Mouse (Mus musculus) heart, embryonic 10.5 days (tissue): ENCODE measurements around the gene Trdmt1. TPM values are rescaled to one million over a fixed set of nuclear protein-coding genes. Genes with fewer than 3 reads are reported as not detected.

Source experiments
- DNase-seq: peaks from one replicate; pipeline ENCODE4 v3.0.0-alpha.2; 2017; ENCODE audit warnings: low spot score
- H3K27ac ChIP-seq: fragments of 300-500 bp; sonication (generic); 2 replicates; pipeline ENCODE4 v1.5.1; 2016; ENCODE audit warnings: mild to moderate bottlenecking
- H3K27me3 ChIP-seq: fragments of 300-500 bp; sonication (generic); 2 replicates; pipeline ENCODE4 v1.6.1; 2016; ENCODE audit warnings: mild to moderate bottlenecking; ENCODE audit not compliant: poor library complexity, insufficient read depth, severe bottlenecking
- H3K36me3 ChIP-seq: fragments of 300-500 bp; sonication (generic); 2 replicates; pipeline ENCODE4 v1.6.1; 2016; ENCODE audit warnings: mild to moderate bottlenecking, moderate library complexity
- H3K4me1 ChIP-seq: fragments of 300-500 bp; sonication (generic); 2 replicates; pipeline ENCODE4 v1.6.1; 2016; ENCODE audit warnings: mild to moderate bottlenecking
- H3K4me3 ChIP-seq: fragments of 300-500 bp; sonication (generic); 2 replicates; pipeline ENCODE4 v1.5.1; 2016; ENCODE audit warnings: mild to moderate bottlenecking, moderate library complexity
- H3K9me3 ChIP-seq: fragments of 300-500 bp; sonication (generic); 2 replicates; pipeline ENCODE4 v1.6.1; 2016; ENCODE audit warnings: mild to moderate bottlenecking, moderate library complexity
- WGBS: fragments of 180-500 bp; shearing (Covaris S2); methylation state at CpG from one replicate; pipeline ENCODE4 v1.1.7; 2016; 5-methylcytosine and 5-hydroxymethylcytosine counted together
- polyA plus RNA-seq: library from polyadenylated mRNA; unstranded; fragments of >200 nt; fragmentation: Nextera tagmentation; extraction: Ambion mirVana; gene quantifications from 2 replicates; pipeline ENCODE4 v1.2.1, GENCODE M21; 2016

The Trdmt1 gene
- polyA plus RNA-seq, 1 experiment from 2014 or later: 10.4 TPM

DNA sequence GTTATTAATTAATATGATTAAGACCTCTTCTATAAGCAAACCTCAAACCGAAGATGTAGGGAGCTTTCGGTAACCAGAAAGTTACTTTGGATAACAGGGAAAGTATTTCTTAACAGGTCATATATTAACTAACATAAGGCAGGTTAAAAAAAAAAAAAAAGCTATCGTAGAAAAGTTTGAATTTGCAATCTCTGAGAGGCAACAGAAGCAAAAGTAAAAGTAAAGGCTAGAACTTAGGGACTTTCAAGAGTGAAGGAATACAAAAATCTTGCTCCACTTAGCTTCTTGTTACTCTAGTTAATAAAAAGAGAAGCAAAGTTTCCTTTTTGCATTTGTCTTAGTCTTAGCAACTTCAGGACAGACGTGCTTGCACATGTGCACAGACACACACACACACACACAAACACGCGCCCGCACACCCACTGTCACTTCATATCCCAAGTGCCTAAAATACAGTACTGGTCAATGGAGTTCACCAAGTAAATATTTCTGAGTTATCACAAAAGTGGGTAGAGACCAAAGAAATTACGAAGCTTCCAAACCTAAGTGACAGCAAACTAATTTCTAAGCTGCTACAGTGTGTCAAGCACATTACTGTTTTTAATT is 846 bp downstream of the Trdmt1 start:
- WGBS: 71% methylated on average over 8 of the region's 8 CpGs
- Histone ChIP-seq H3K27ac (peak overlapping the region; percentile 96), H3K4me1 (peaks cover 6% of the 10 kb centered on the region), H3K9me3 (no peaks in the 10 kb centered on the region), H3K4me3 (peak overlapping the region; percentile 71), H3K36me3 (no peaks in the 10 kb centered on the region), H3K27me3 (no peaks in the 10 kb centered on the region)
- no peak for DNase-seq

DNA sequence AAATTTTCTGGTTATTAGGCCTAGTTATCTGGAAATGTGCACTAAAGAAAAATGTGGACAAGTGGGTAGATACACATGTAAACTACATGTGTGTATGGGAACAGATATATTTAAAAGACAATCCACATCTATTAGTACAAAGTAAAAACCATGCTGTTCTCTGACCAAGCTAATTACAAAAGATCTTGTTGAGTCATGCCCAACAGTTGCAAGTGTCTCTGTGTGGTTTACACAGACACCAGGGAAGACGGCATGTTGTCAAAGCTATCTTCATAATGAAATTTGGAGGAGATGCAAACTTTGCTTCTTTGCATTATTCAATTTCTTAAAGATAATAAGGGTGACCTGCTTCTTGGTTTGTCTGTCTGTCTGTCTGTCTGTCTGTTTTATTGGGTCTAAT is 4.6 kb downstream of the Trdmt1 start:
- Histone ChIP-seq H3K4me3 (no peak overlapping the region), H3K27ac (no peak overlapping the region), H3K27me3 (no peaks in the 10 kb centered on the region), H3K9me3 (no peaks in the 10 kb centered on the region), H3K36me3 (no peaks in the 10 kb centered on the region), H3K4me1 (peaks cover 10% of the 10 kb centered on the region)
- DNase-seq: no peak
- WGBS: 97% methylated on average over 1 of the region's 1 CpGs

DNA sequence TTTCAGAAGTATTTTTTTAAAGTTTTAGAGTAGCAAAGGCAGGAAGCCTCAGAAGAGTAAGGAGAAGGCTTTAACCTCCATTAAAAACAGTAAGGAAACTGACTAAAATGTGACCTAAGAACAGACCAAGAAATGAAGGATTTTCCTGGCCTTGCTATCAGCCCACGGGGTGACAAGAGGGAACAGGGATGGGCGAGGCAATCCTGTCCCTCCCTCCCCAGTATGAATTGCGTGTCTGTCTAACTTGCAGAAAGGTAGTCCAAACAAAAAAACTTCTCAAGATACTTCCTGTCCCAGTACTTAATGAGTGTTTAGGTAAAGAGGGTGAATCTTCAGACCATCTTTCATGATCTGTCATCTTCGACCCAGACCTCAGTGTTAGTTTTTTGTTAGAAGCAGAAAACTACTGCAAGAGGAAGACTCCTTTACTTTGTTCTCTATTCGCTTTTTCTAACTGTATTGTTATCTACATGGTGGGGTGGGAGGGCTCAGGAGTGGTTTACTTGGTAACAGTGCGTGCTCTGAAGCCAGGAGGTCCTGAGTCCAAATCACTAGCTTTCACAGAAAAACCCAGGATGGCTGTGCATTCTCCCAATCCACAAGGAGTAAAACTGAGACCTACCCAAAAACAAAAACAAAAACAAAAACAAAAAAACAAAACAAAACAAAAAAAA is 5.6 kb downstream of the Trdmt1 start:
- 57% methylated on average over 6 of the region's 6 CpGs for WGBS
- no peak overlapping the region for H3K4me3 ChIP-seq
- H3K27ac ChIP-seq: no peak overlapping the region
- no peaks in the 10 kb centered on the region for H3K36me3 ChIP-seq
- no peaks in the 10 kb centered on the region for H3K9me3 ChIP-seq
- H3K27me3 ChIP-seq: no peaks in the 10 kb centered on the region
- H3K4me1 ChIP-seq: peaks cover 7% of the 10 kb centered on the region
- DNase-seq: no peak

DNA sequence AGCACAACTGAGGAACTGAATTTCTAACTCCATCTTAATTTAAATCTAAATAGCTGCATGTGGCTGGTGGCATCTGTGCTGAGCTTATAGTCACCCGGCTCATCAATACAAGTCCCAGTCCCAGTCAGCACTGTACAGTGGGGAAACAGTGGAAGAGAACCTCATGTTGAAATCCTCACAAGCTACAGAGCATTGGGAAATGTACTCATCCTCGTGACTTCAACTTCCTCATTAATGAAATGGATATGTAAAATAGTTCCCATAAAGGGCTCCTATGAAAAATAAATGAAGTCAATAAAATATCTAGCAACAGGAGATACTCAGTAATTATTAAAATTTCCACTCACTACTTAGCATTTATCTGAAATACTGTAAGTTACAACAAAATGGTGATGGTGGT is 6.2 kb downstream of the Trdmt1 start:
- Histone ChIP-seq H3K27me3 (no peaks in the 10 kb centered on the region), H3K4me3 (no peak overlapping the region), H3K9me3 (no peaks in the 10 kb centered on the region), H3K4me1 (0 out of 2 replicates have a peak, but pooled peaks cover 4% of the 10 kb centered on the region), H3K27ac (no peak overlapping the region), H3K36me3 (no peaks in the 10 kb centered on the region)
- 80% methylated on average over 2 of the region's 2 CpGs for WGBS
- no peak for DNase-seq

DNA sequence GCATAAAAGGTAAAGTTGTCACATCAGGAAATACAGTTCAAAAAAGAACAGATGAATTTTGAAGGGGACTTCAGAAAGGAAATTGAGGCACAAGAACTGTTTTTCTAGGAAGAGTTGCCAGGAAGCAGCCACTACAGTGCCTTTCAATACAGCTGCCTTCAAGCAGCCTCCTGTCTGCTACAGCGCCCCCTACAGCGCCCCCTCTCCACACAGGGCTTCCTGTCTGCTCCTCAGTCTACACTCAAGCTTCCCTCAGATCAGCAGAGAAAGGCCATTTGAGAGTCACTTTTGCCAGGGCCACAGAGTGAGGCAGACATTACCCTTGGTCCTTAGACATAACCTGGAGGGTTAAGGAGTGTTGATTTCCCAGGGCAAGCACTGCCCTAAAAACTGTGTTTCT is 6.7 kb downstream of the Trdmt1 start:
- H3K36me3 ChIP-seq: no peaks in the 10 kb centered on the region
- DNase-seq: no peak
- H3K27ac ChIP-seq: no peak overlapping the region
- WGBS: 22% methylated on average over 2 of the region's 2 CpGs
- no peaks in the 10 kb centered on the region for H3K27me3 ChIP-seq
- no peak overlapping the region for H3K4me3 ChIP-seq
- 0 out of 2 replicates have a peak, but pooled peaks cover 4% of the 10 kb centered on the region for H3K4me1 ChIP-seq
- no peaks in the 10 kb centered on the region for H3K9me3 ChIP-seq

DNA sequence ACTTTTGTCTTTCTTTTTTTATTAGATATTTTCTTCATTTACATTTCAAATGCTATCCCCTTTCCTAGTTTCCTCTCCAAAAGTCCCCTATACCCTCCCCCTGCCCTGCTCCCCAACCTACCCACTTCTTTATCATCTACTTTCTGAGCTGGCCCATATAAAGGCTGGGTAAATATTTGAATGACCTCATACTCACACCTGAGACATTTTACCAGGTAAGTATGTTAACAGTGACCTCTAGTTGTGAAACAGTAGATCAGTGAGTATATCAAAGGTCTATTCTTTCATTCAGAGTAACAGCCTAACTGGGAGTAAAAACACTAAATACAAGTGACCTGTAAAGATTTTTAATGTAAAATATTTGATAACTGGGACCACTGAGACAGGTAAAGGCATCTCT is 7.7 kb downstream of the Trdmt1 start:
- Histone ChIP-seq H3K27me3 (no peaks in the 10 kb centered on the region), H3K4me1 (0 out of 2 replicates have a peak, but pooled peaks cover 4% of the 10 kb centered on the region), H3K36me3 (no peaks in the 10 kb centered on the region), H3K4me3 (no peak overlapping the region), H3K9me3 (no peaks in the 10 kb centered on the region), H3K27ac (no peak overlapping the region)
- no peak for DNase-seq

DNA sequence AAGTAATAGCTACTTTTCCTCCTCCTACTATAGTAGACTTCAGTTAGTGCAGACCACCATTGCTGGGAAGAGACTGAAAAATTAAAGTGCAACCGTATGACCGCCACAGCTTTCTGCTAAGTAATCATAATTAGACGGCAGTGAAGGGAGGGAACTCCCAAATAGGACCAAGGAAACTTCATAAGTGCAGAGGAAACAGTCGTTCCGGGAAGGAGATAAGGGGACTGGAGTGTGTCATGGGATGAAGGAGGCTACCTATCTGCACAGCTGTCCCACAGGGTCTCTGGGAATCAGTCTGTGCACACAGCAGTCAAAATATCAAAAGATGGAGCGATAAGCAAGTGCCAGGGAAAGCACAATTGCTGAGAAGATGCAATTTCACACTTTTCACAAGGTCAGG is 13.8 kb downstream of the Trdmt1 start:
- H3K27ac ChIP-seq: no peak overlapping the region
- no peaks in the 10 kb centered on the region for H3K9me3 ChIP-seq
- DNase-seq: no peak
- H3K36me3 ChIP-seq: no peaks in the 10 kb centered on the region
- 63% methylated on average over 6 of the region's 6 CpGs for WGBS
- H3K27me3 ChIP-seq: no peaks in the 10 kb centered on the region
- no peak overlapping the region for H3K4me3 ChIP-seq
- H3K4me1 ChIP-seq: peaks cover 5% of the 10 kb centered on the region; the same call in 1 of the 2 replicates

DNA sequence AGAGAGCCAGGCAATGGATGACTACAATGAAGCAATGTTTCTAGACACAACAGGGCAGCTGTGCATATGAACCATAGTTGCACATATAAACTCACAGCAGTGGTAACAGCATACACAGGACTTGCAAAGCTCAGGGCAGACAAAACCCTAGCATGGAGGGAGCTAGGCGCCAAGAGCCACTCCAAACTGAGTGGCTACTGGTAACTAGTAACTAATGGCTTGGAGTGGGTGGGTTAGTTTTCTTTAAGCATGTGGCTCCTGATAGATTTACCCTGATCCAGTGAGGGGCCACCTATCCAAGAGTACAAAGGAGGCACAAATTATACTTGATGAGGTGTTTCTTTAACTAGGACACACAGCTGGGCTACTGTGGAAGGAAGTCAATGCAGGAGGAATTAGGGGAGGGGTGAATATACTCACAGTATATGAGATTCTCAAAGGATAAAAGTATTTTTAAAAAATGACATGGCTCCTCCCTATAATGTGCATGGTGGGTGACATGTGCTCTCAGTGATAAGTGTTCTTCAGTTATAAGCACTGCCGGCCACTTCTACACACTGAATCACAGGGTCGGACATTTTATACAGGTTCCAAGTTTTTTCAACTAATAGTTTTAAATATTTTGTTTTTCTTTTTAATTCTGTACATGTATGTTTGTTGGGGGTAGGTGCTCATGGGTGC is 15.1 kb downstream of the Trdmt1 start:
- Histone ChIP-seq H3K27me3 (no peaks in the 10 kb centered on the region), H3K36me3 (no peaks in the 10 kb centered on the region), H3K4me1 (peaks cover 5% of the 10 kb centered on the region; the same call in 1 of the 2 replicates), H3K27ac (no peak overlapping the region), H3K4me3 (no peak overlapping the region), H3K9me3 (no peaks in the 10 kb centered on the region)
- 92% methylated on average over 3 of the region's 3 CpGs for WGBS
- DNase-seq: no peak

DNA sequence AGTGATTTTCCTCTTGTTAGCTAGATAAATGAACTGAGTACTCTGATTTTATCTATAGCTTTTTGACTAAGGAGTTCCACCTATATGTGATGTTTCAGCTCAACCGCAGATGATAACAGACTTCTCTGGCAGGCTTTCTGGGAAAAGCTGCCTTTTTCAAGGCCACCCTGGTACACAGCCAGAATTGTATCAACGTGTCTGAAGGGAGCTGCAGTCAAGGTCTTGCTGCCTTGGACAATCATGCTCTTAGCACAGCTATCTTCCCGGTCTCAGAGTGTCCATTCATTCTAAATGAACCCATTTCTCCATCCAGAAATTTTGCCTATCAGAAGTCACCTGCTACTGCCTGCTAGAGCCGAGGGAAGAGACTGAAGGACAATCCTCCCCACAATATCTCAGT is 16.9 kb downstream of the Trdmt1 start:
- Histone ChIP-seq H3K27me3 (no peaks in the 10 kb centered on the region), H3K4me3 (no peak overlapping the region), H3K36me3 (no peaks in the 10 kb centered on the region), H3K9me3 (no peaks in the 10 kb centered on the region), H3K4me1 (peaks cover 12% of the 10 kb centered on the region; the same call in 1 of the 2 replicates), H3K27ac (0 out of 2 replicates have a peak overlapping the region, but pooled peaks have one; percentile 29)
- 69% methylated on average over 4 of the region's 4 CpGs for WGBS
- DNase-seq: no peak

DNA sequence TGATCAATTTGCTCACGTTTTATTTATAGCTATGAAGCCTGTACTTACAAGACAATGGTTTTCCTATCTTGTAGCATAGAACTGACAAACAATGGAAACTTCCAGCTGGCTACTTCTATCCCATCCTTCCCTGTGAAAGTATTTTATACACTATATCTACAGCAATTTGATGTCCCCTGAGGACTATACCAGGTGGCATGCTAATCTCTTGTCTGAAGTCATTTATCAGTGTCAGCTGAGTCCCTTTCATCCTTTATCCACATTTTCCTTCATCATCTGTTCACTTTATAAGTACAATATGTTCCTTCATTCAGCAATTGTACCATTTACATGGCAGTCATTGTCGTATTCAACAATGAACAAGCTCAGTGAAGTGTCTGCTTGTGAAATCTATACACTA is 17.3 kb downstream of the Trdmt1 start:
- Histone ChIP-seq H3K27ac (no peak overlapping the region), H3K27me3 (no peaks in the 10 kb centered on the region)

DNA sequence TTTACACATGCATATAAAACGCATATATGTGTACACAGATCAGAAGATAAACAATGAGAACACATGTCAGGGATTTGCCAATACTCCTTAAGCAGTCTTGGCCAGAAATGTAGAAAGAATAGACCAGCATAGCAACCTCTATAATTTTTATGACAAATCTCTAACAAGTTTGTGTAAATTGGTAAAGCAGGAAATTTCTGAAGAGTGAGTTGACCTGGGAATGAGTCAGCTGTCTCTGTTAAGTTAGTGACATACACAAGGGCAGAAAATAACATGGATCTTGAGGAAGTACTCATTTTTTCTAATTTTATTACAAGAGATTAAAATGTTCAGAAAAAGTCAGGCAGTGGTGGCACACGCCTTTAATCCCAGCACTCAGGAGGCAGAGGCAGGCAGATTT is 18.3 kb downstream of the Trdmt1 start:
- DNase-seq: no peak
- 83% methylated on average over 2 of the region's 2 CpGs for WGBS
- H3K27ac ChIP-seq: no peak overlapping the region
- no peaks in the 10 kb centered on the region for H3K27me3 ChIP-seq
- no peaks in the 10 kb centered on the region for H3K36me3 ChIP-seq
- H3K9me3 ChIP-seq: no peaks in the 10 kb centered on the region
- no peak overlapping the region for H3K4me3 ChIP-seq
- H3K4me1 ChIP-seq: peaks cover 12% of the 10 kb centered on the region; the same call in 1 of the 2 replicates

More for the DNA sequence above, 17.3 kb downstream of the Trdmt1 start:
- Histone ChIP-seq H3K4me3 (no peak overlapping the region), H3K36me3 (no peaks in the 10 kb centered on the region), H3K9me3 (no peaks in the 10 kb centered on the region), H3K4me1 (peaks cover 12% of the 10 kb centered on the region; the same call in 1 of the 2 replicates)
- no peak for DNase-seq
- 53% methylated on average over 2 of the region's 2 CpGs for WGBS

DNA sequence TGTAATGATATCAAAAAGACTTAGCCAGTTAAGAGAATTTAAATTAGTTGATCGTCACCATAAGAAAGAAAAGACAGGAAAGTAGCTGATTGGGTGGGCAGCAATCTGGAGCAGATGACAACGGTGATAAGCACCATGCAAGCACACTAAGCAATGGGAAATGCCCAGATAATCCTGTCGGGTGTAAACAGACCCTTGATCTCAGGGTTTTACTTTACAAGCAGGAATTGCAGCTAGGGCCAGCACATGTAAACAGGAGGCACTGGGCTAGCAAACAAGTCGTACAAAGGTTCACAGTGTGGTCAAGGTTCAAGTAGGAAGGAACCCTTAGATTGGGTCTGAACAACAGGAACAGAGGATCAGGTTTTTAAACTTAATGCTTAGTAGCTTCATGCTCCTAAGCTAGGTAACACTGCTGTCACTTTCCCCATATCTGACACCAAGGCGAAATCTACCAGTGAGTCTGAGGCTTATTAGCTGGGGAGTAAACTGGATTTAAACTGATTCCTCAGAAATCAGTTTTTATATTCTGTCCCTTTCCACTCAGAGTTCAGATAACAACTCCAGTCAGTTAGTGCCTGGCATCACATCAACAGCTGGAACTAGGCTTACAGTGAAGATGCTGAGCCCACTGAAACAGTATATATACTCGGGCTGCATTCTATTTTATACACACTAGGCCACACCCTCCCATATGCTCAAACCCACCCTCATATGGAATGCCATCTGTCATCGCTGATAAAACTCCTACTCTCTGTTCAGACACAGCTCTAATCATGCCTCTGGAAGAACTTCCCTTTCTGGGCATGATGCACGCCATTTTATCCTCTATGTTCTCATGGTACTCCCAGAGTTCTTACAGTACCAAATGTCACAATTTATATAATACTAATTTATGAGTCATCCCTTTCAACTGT is 20.7 kb downstream of the Trdmt1 start:
- H3K27ac ChIP-seq: no peak overlapping the region
- no peaks in the 10 kb centered on the region for H3K36me3 ChIP-seq
- no peak overlapping the region for H3K4me3 ChIP-seq
- H3K4me1 ChIP-seq: peaks cover 7% of the 10 kb centered on the region; the same call in 1 of the 2 replicates
- H3K9me3 ChIP-seq: no peaks in the 10 kb centered on the region
- no peak for DNase-seq
- H3K27me3 ChIP-seq: no peaks in the 10 kb centered on the region
- 40% methylated on average over 8 of the region's 8 CpGs for WGBS
